ENCODE assay signal across 8 mouse cellular contexts in the genomic region with DNA sequence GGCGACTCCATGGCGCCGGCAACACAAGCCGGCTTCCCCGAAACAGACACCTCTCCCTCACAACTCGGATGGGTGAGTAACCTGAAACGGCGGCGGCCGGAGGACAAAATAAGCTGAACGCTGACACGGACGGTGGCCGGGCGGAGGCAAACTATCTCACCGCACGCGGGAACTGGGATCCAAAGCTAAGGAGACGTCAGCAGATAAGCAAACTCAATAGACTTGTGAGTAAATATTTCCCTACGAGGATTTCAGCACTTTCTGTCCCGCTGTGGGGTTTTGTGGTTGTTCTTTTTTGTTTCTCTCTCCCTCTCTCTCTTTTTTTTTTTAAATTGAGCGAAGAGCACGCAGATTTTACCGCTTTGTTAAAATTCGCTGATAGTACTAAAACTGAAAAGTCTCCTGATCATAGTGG. TPM values are rescaled to one million over a fixed set of nuclear protein-coding genes. Genes with fewer than 3 reads are reported as not detected.
DNase-seq lines count a peak whose midpoint lies in the region; ATAC-seq and TF ChIP-seq lines count a peak whose summit lies in the region.

Gene Atf6, minus strand, starts transcription at position 81 of the 415 bp plus-strand sequence.

- H3K9me3 ChIP-seq in kidney, embryonic 14.5 days (ENCODE audit: control insufficient read depth, low read length) = no peaks in the 10 kb centered on the region
- no peaks in the 10 kb centered on the region for H3K9me3 ChIP-seq in limb, embryonic 15.5 days

- peaks cover 16% of the 10 kb centered on the region for H3K4me1 ChIP-seq in bone marrow macrophage, adult 2 months (ENCODE audit: control insufficient read depth, insufficient read depth, low read length)
- no peaks in the 10 kb centered on the region for H3K4me1 ChIP-seq in embryonic fibroblast, embryonic 13.5 days (ENCODE audit: control insufficient read depth, insufficient read depth, low read length)
- H3K4me1 ChIP-seq in kidney, embryonic 14.5 days (ENCODE audit: control insufficient read depth, insufficient read depth, low read length) = no peaks in the 10 kb centered on the region; the same call in 1 of the 2 replicates
- H3K4me1 ChIP-seq in limb, embryonic 15.5 days = peaks cover 7% of the 10 kb centered on the region; the same call in 1 of the 2 replicates

- ATAC-seq in kidney, embryonic 14.5 days (ENCODE audit: low FRiP score, low TSS enrichment) = peak; percentile 79; the same call in 1 of the 2 replicates
- ATAC-seq in limb, embryonic 15.5 days (ENCODE audit: insufficient number of reproducible peaks, low FRiP score, low TSS enrichment, low read depth) = 0 out of 2 replicates have a peak, but pooled peaks have one; percentile 52

- H3K27me3 ChIP-seq in kidney, embryonic 14.5 days (ENCODE audit: control insufficient read depth, insufficient read depth, low read length) = no peaks in the 10 kb centered on the region
- H3K27me3 ChIP-seq in limb, embryonic 15.5 days = no peaks in the 10 kb centered on the region

- peak; percentile 95 for DNase-seq in A20 (ENCODE audit: low read depth, low spot score)
- DNase-seq in heart, adult 9 months (ENCODE audit: low spot score in 2 of 2) = peak; percentile 94 to 95
- DNase-seq in monocyte, adult 2 months (ENCODE audit: low read depth in 1 of 2, low spot score in 2 of 2) = peak; percentile 94 to 95
- peak; percentile 89 to 93 for DNase-seq in spleen, postnatal 36 days (ENCODE audit: low spot score in 2 of 2)

- under 1% methylated on average over 25 of the region's 25 CpGs for WGBS in kidney, embryonic 14.5 days
- WGBS in limb, embryonic 15.5 days = under 1% methylated on average over 25 of the region's 25 CpGs

- H3K4me3 ChIP-seq in bone marrow macrophage, adult 2 months (ENCODE audit: insufficient read depth, low read length) = peak within 1 kb of the TSS; percentile 84
- peak within 1 kb of the TSS; percentile 94 for H3K4me3 ChIP-seq in embryonic fibroblast, embryonic 13.5 days (ENCODE audit: insufficient read depth, low read length)
- peak within 1 kb of the TSS; percentile 89 for H3K4me3 ChIP-seq in kidney, embryonic 14.5 days (ENCODE audit: low read length)
- peak within 1 kb of the TSS; percentile 91 for H3K4me3 ChIP-seq in limb, embryonic 15.5 days

- no peak for TF ChIP-seq POLR2A in bone marrow macrophage, adult 2 months (IDR thresholded peaks at IDR 0.05; ENCODE audit: borderline replicate concordance, low read depth, low read length)
- TF ChIP-seq POLR2A in embryonic fibroblast, embryonic 13.5 days (IDR thresholded peaks at IDR 0.05; ENCODE audit: low read depth, low read length) = peak; percentile 78

- TF ChIP-seq CTCF in bone marrow macrophage, adult 2 months (IDR thresholded peaks at IDR 0.05; ENCODE audit: low read depth, low read length) = no peak
- TF ChIP-seq CTCF in embryonic fibroblast, embryonic 13.5 days (IDR thresholded peaks at IDR 0.05; ENCODE audit: borderline replicate concordance, insufficient read depth, low read length) = no peak

- peak within 1 kb of the TSS; percentile 70 for H3K27ac ChIP-seq in bone marrow macrophage, adult 2 months (ENCODE audit: insufficient read depth, low read depth, low read length)
- peak within 1 kb of the TSS; percentile 16; the same call in 1 of the 2 replicates for H3K27ac ChIP-seq in embryonic fibroblast, embryonic 13.5 days (ENCODE audit: insufficient read depth, low read length)
- peak within 1 kb of the TSS; percentile 53; the same call in 1 of the 2 replicates for H3K27ac ChIP-seq in kidney, embryonic 14.5 days (ENCODE audit: low read depth, low read length)
- H3K27ac ChIP-seq in limb, embryonic 15.5 days = peak within 1 kb of the TSS; percentile 75

- H3K9ac ChIP-seq in kidney, embryonic 14.5 days (ENCODE audit: low read depth, low read length) = peak within 1 kb of the TSS; percentile 76
- peak within 1 kb of the TSS; percentile 76 for H3K9ac ChIP-seq in limb, embryonic 15.5 days

- 0 out of 2 replicates have a peak, but pooled peaks cover 4% of the 10 kb centered on the region for H3K36me3 ChIP-seq in kidney, embryonic 14.5 days (ENCODE audit: control insufficient read depth, insufficient read depth, low read length)
- H3K36me3 ChIP-seq in limb, embryonic 15.5 days = peaks cover 13% of the 10 kb centered on the region; the same call in 1 of the 2 replicates

- peak within 1 kb of the TSS; percentile 67 for H3K4me2 ChIP-seq in kidney, embryonic 14.5 days (replicated peaks; ENCODE audit: low read depth, low read length)
- peak within 1 kb of the TSS; percentile 72 for H3K4me2 ChIP-seq in limb, embryonic 15.5 days

RNA-seq across cellular contexts. Expression of gene Atf6, which starts in this region (rescaled TPM):
- 36.4 and 43.1 TPM in 2 replicates for polyA plus RNA-seq in bone marrow macrophage, adult 2 months (2012; ENCODE audit: insufficient read depth, insufficient read length, missing spikeins)
- polyA plus RNA-seq in embryonic fibroblast, embryonic 13.5 days (2011; ENCODE audit: insufficient read length, low read depth, missing spikeins) = 26.8 and 29.2 TPM in 2 replicates
- 6.7 and 11.6 TPM in 2 replicates for polyA plus RNA-seq in kidney, embryonic 14.5 days (2014; fragmentation: Nextera tagmentation; extraction: Ambion mirVana)
- polyA plus RNA-seq in limb, embryonic 15.5 days (2015; fragmentation: Nextera tagmentation; extraction: Ambion mirVana) = 8.3 and 8.6 TPM in 2 replicates

Comparison
In these comparisons a context has a peak if more than half of its experiments do, and no peak if none do; other contexts are left out.
1. Peak in every context shown above with its lines: DNase-seq, ATAC-seq, H3K4me3 ChIP-seq and H3K27ac ChIP-seq.
2. H3K27ac ChIP-seq: peak in every context shown above with its lines; median percentile 75 in limb, embryonic 15.5 days; 70 in bone marrow macrophage, adult 2 months; 53 in kidney, embryonic 14.5 days; 16 in embryonic fibroblast, embryonic 13.5 days.